Mouse (Mus musculus): ENCODE results near the gene Nit2. TPM values are rescaled to one million over a fixed set of nuclear protein-coding genes. Genes with fewer than 3 reads are reported as not detected.

The Nit2 gene
- total and polyA plus RNA-seq, 3 experiments, result 59.4 to 93.3 (median 71.8) TPM

DNA sequence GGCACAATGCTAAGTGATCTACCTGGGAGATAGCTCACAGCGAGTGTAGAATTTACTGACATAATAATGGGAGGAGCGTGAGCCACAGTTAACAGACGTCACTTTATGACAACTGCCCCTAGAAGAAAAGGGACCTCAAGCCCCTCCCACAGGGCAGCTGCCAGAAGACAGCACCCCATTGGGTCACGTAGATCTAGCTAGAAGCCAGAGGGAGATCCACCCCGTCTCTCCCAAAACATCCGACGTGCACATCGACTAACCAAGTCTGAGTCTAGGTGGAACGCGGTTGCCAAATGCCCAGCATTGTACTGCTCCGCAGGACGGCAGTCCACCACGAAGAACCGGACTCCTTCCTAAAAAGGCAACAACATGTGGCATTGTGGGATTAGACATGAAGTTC lies 24.1 kb upstream of the Nit2 start:
- no peak for DNase-seq (ENCODE audit: extremely low read depth)
- Histone ChIP-seq H3K9ac (ENCODE audit: insufficient read depth, low read depth) (no peak overlapping the region), H3K79me2 (replicated peaks; ENCODE audit: control insufficient read depth, extremely low read depth, insufficient read depth, poor library complexity, severe bottlenecking) (no peaks in the 10 kb centered on the region), H3K4me3 (replicated peaks in 1 of 3; ENCODE audit: low read depth in 2 of 3, low read length in 2 of 3, poor library complexity in 1 of 3) (no peak overlapping the region), H3K27me3 (replicated peaks) (no peaks in the 10 kb centered on the region), H3K4me2 (ENCODE audit: insufficient read depth, low read depth, poor library complexity, severe bottlenecking) (no peak overlapping the region), H3K9me3 (replicated peaks; ENCODE audit: low read length) (no peaks in the 10 kb centered on the region), H3K36me3 (replicated peaks in 1 of 2; ENCODE audit: control insufficient read depth in 1 of 2, insufficient read depth in 1 of 2, low read length in 1 of 2) (peaks cover 30 to 62% of the 10 kb centered on the region in 2 experiments), H3K4me1 (ENCODE audit: control insufficient read depth in 1 of 2, insufficient read depth in 2 of 2) (peaks cover 4 to 24% of the 10 kb centered on the region in 2 experiments; a peak in 3 of 4 replicates), H3K27ac (ENCODE audit: insufficient read depth, low read depth) (no peak overlapping the region)
- no peak for TF ChIP-seq NRF1 (IDR thresholded peaks at IDR 0.05; ENCODE audit: low read depth, low read length)
- no peak for TF ChIP-seq BHLHE40 (IDR thresholded peaks at IDR 0.05; ENCODE audit: low read depth, low read length)
- TF ChIP-seq TCF12 (IDR thresholded peaks at IDR 0.05; ENCODE audit: low read depth, low read length), result no peak
- dilution Hi-C loops (cut with MboI; ENCODE audit: extremely low pct_ligation_motif_present, extremely low pct_unique_long_range_greater_than_20kb, low sequenced_read_pairs), result no loop called here
- in situ Hi-C loops (cut with MboI; ENCODE audit: low pct_ligation_motif_present, low pct_unique_long_range_greater_than_20kb, low sequenced_read_pairs), result no loop called here

DNA sequence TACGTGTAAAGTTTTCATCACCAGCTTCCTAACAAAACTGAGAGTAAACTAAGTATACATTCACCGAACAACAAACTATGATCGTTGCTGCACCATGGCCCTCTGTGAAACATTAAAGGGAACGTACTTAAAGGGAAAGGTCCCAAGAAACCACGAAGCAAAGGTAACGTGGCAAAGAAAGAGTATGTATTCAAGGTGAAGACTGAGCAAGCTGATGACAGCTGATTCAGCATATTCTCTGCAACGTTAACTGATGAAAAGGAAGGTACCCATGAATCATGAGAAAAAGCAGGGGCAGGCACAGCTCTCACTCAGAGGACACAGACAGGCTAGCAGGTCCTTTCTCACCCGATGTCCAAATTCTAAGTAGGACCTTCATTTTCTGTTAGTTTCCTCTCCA lies 23.2 kb upstream of the Nit2 start:
- no peak overlapping the region for H3K4me2 ChIP-seq (ENCODE audit: insufficient read depth, low read depth, poor library complexity, severe bottlenecking)
- dilution Hi-C loops (cut with MboI; ENCODE audit: extremely low pct_ligation_motif_present, extremely low pct_unique_long_range_greater_than_20kb, low sequenced_read_pairs) (no loop called here), in situ Hi-C loops (cut with MboI; ENCODE audit: low pct_ligation_motif_present, low pct_unique_long_range_greater_than_20kb, low sequenced_read_pairs) (no loop called here)
- peaks cover 4 to 23% of the 10 kb centered on the region in 2 experiments; a peak in 3 of 4 replicates for H3K4me1 ChIP-seq (ENCODE audit: control insufficient read depth in 1 of 2, insufficient read depth in 2 of 2)
- peaks cover 33 to 68% of the 10 kb centered on the region in 2 experiments for H3K36me3 ChIP-seq (replicated peaks in 1 of 2; ENCODE audit: control insufficient read depth in 1 of 2, insufficient read depth in 1 of 2, low read length in 1 of 2)
- no peaks in the 10 kb centered on the region for H3K9me3 ChIP-seq (replicated peaks; ENCODE audit: low read length)
- peak; percentile 80 for TF ChIP-seq MAFK (IDR thresholded peaks at IDR 0.05; ENCODE audit: insufficient replicate concordance, low read length)
- TF ChIP-seq ZNF384 (IDR thresholded peaks at IDR 0.05; ENCODE audit: low read depth, low read length), result no peak
- H3K79me2 ChIP-seq (replicated peaks; ENCODE audit: control insufficient read depth, extremely low read depth, insufficient read depth, poor library complexity, severe bottlenecking), result no peaks in the 10 kb centered on the region
- no peak overlapping the region for H3K9ac ChIP-seq (ENCODE audit: insufficient read depth, low read depth)
- DNase-seq (ENCODE audit: extremely low read depth), result no peak
- H3K4me3 ChIP-seq (replicated peaks in 1 of 3; ENCODE audit: low read depth in 2 of 3, low read length in 2 of 3, poor library complexity in 1 of 3), result no peak overlapping the region
- H3K27ac ChIP-seq (ENCODE audit: insufficient read depth, low read depth), result no peak overlapping the region
- H3K27me3 ChIP-seq (replicated peaks), result no peaks in the 10 kb centered on the region

DNA sequence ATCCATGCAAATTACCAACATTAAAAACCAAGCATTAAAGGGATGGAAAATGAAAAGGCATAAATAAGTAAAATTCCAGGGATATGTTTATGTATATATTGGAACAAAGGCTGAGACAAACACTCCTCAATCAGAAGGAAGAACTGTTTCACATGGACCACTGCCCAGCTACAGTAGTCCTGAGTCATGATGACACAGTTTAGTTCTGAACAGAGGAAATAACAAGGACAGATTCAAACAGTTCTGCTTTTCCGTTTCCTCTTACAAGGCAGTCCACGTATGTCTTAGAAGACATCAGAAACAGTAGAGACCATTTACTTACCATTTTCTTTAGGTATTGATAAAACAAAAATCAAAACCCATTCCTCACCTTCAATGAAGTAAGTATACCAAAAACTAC lies 22.4 kb upstream of the Nit2 start:
- Histone ChIP-seq H3K4me2 (ENCODE audit: insufficient read depth, low read depth, poor library complexity, severe bottlenecking) (no peak overlapping the region), H3K36me3 (replicated peaks in 1 of 2; ENCODE audit: control insufficient read depth in 1 of 2, insufficient read depth in 1 of 2, low read length in 1 of 2) (peaks cover 34 to 63% of the 10 kb centered on the region in 2 experiments), H3K9me3 (replicated peaks; ENCODE audit: low read length) (no peaks in the 10 kb centered on the region), H3K4me3 (replicated peaks in 1 of 3; ENCODE audit: low read depth in 2 of 3, low read length in 2 of 3, poor library complexity in 1 of 3) (no peak overlapping the region), H3K27ac (ENCODE audit: insufficient read depth, low read depth) (no peak overlapping the region), H3K4me1 (ENCODE audit: control insufficient read depth in 1 of 2, insufficient read depth in 2 of 2) (peaks cover 4 to 23% of the 10 kb centered on the region in 2 experiments; a peak in 3 of 4 replicates), H3K9ac (ENCODE audit: insufficient read depth, low read depth) (no peak overlapping the region), H3K79me2 (replicated peaks; ENCODE audit: control insufficient read depth, extremely low read depth, insufficient read depth, poor library complexity, severe bottlenecking) (no peaks in the 10 kb centered on the region), H3K27me3 (replicated peaks) (no peaks in the 10 kb centered on the region)
- peak; percentile 71 for DNase-seq (ENCODE audit: extremely low read depth)
- no peak for TF ChIP-seq JUND (conservative IDR thresholded peaks at IDR 0.05; ENCODE audit: low read depth, low read length)
- no peak for TF ChIP-seq KAT2A (IDR thresholded peaks at IDR 0.05; ENCODE audit: insufficient replicate concordance, low read length)
- no peak for TF ChIP-seq SIN3A (IDR thresholded peaks at IDR 0.05; ENCODE audit: low read length)
- TF ChIP-seq CTCF (conservative IDR thresholded peaks at IDR 0.05 in 1 of 2, IDR thresholded peaks at IDR 0.05 in 1 of 2; ENCODE audit: low read depth in 2 of 2, low read length in 2 of 2), result no peak
- peak; percentile 21; the same call in 1 of the 2 replicates for TF ChIP-seq EP300 (IDR thresholded peaks at IDR 0.05; ENCODE audit: low read length)
- peak; percentile 27; the same call in 1 of the 2 replicates for TF ChIP-seq ETS1 (conservative IDR thresholded peaks at IDR 0.05; ENCODE audit: low read depth, low read length)
- no peak for TF ChIP-seq PAX5 (IDR thresholded peaks at IDR 0.05; ENCODE audit: low read length)
- TF ChIP-seq GABPA (IDR thresholded peaks at IDR 0.05; ENCODE audit: insufficient replicate concordance, low read depth, low read length), result no peak
- peak; percentile 44; the same call in 1 of the 2 replicates for TF ChIP-seq MAFK (IDR thresholded peaks at IDR 0.05; ENCODE audit: insufficient replicate concordance, low read length)
- no peak for TF ChIP-seq JUN (IDR thresholded peaks at IDR 0.05; ENCODE audit: insufficient read depth, low read depth, low read length)
- TF ChIP-seq ZKSCAN1 (IDR thresholded peaks at IDR 0.05; ENCODE audit: borderline replicate concordance, low read depth, low read length), result no peak
- dilution Hi-C loops (cut with MboI; ENCODE audit: extremely low pct_ligation_motif_present, extremely low pct_unique_long_range_greater_than_20kb, low sequenced_read_pairs), result no loop called here
- in situ Hi-C loops (cut with MboI; ENCODE audit: low pct_ligation_motif_present, low pct_unique_long_range_greater_than_20kb, low sequenced_read_pairs), result no loop called here

Measured in CH12.LX (cell line).